Mouse (Mus musculus) left cerebral cortex, adult 8-10 months (tissue): ENCODE data around the gene Kcnh4. TPM values are rescaled to one million over a fixed set of nuclear protein-coding genes. Genes with fewer than 3 reads are reported as not detected.

Source experiments
- DNase-seq, 2 experiments: peaks; one replicate each; pipeline ENCODE4 v3.0.0; 2022; ENCODE audit warnings: low spot score in 2 of 2
- total RNA-seq, 4 experiments: library from RNA; stranded (reverse); gene quantifications; 2 replicates each; pipeline ENCODE4 v1.2.4; 2022

Gene Kcnh4
- total RNA-seq, 4 experiments from 2014 or later, result 18.4 to 20.2 (median 18.7) TPM

GRCm38 (mm10) chr11:100735134-100735865, 24.4 kb downstream of the Kcnh4 start:
- no peak for DNase-seq

GRCm38 (mm10) chr11:100730477-100731205, 29.1 kb downstream of the Kcnh4 start:
- no peak for DNase-seq

- DNase-seq, result no peak
Measured at GRCm38 (mm10) chr11:100729976-100730375, 29.8 kb downstream of the Kcnh4 start.

GRCm38 (mm10) chr11:100728601-100729000, 31.1 kb downstream of the Kcnh4 start:
- DNase-seq, result no peak

- DNase-seq, result no peak
Measured at GRCm38 (mm10) chr11:100727201-100727600, 32.5 kb downstream of the Kcnh4 start.

- DNase-seq, result no peak
Measured at GRCm38 (mm10) chr11:100724919-100725512, 34.7 kb downstream of the Kcnh4 start.

GRCm38 (mm10) chr11:100722493-100723028, 37.2 kb downstream of the Kcnh4 start:
- DNase-seq, result no peak

- DNase-seq, result no peak
Measured at GRCm38 (mm10) chr11:100721776-100722492, 37.8 kb downstream of the Kcnh4 start.

GRCm38 (mm10) chr11:100721254-100721653, 38.5 kb downstream of the Kcnh4 start:
- no peak for DNase-seq

- no peak for DNase-seq
Measured at GRCm38 (mm10) chr11:100720345-100720744, 39.4 kb downstream of the Kcnh4 start.

- no peak for DNase-seq
Measured at GRCm38 (mm10) chr11:100719893-100720292, 39.8 kb downstream of the Kcnh4 start.

GRCm38 (mm10) chr11:100719312-100719711, 40.4 kb downstream of the Kcnh4 start:
- no peak for DNase-seq

- no peak for DNase-seq
Measured at GRCm38 (mm10) chr11:100718866-100719265, 40.9 kb downstream of the Kcnh4 start.

GRCm38 (mm10) chr11:100718462-100718861, 41.3 kb downstream of the Kcnh4 start:
- no peak for DNase-seq

GRCm38 (mm10) chr11:100716649-100717048, 43.1 kb downstream of the Kcnh4 start:
- no peak for DNase-seq

- no peak for DNase-seq
Measured at GRCm38 (mm10) chr11:100714948-100715347, 44.8 kb downstream of the Kcnh4 start.

GRCm38 (mm10) chr11:100714534-100714915, 45.2 kb downstream of the Kcnh4 start:
- DNase-seq, result no peak

GRCm38 (mm10) chr11:100713735-100714533, 45.8 kb downstream of the Kcnh4 start, which contains the start of gene Hspb9:
Gene Hspb9, plus strand, starts transcription at chr11:100713850.
- no peak for DNase-seq

GRCm38 (mm10) chr11:100713174-100713573, 46.6 kb downstream of the Kcnh4 start:
- no peak for DNase-seq

GRCm38 (mm10) chr11:100711783-100712615, 47.7 kb downstream of the Kcnh4 start, which contains the start of gene Kat2a:
Gene Kat2a, minus strand, starts transcription at chr11:100712465.
- DNase-seq, result peak in 1 of 2 experiments; percentile 80
